Mouse (Mus musculus) forebrain, postnatal 0 days (tissue): ENCODE measurements at regions not wholly inside any gene's neighbourhood (a gene's known extent, or its start where the extent isn't known, plus 50 kb on each side); places are given as distances from the start of the nearest gene placed in this dataset.
"Not testable (repeated sequence)": the region's sequence is repeated elsewhere in the genome, so short reads cannot be mapped to it uniquely, and the experiment has no call there.

ENCODE experiments used
- ATAC-seq: fragments of 200-750 bp; cut with Nextera tagmentation; 2 replicates; pipeline ENCODE4 v1.8.0; 2017; ENCODE audit warnings: mild to moderate bottlenecking, moderate library complexity
- DNase-seq: peaks from one replicate; pipeline ENCODE4 v3.0.0-alpha.2; 2015
- H3K27ac ChIP-seq: fragments of 300-500 bp; sonication (generic); 2 replicates; pipeline ENCODE4 v1.5.1; 2014; ENCODE audit warnings: low read depth, mild to moderate bottlenecking, antibody characterized with exemption, low read length, moderate library complexity, mixed read lengths
- H3K27me3 ChIP-seq: fragments of 300-500 bp; sonication (generic); 2 replicates; pipeline ENCODE4 v1.6.1; 2014; ENCODE audit warnings: mild to moderate bottlenecking, low read length, mixed read lengths; ENCODE audit not compliant: insufficient read depth
- H3K36me3 ChIP-seq: fragments of 300-500 bp; sonication (generic); 2 replicates; pipeline ENCODE4 v1.6.1; 2014; ENCODE audit warnings: mild to moderate bottlenecking, moderate library complexity; ENCODE audit not compliant: insufficient read depth
- H3K4me1 ChIP-seq: fragments of 300-500 bp; sonication (generic); 2 replicates; pipeline ENCODE4 v1.6.1; 2014; ENCODE audit warnings: antibody characterized with exemption; ENCODE audit not compliant: insufficient read depth
- H3K4me2 ChIP-seq: fragments of 300-500 bp; sonication (generic); 2 replicates; pipeline ENCODE4 v1.6.1; 2014; ENCODE audit warnings: low read depth, mild to moderate bottlenecking, moderate library complexity
- H3K4me3 ChIP-seq: fragments of 300-500 bp; sonication (generic); 2 replicates; pipeline ENCODE4 v1.5.1; 2014; ENCODE audit warnings: low read depth, low read length, mixed read lengths
- H3K9ac ChIP-seq: fragments of 300-500 bp; sonication (generic); 2 replicates; pipeline ENCODE4 v1.6.1; 2014; ENCODE audit warnings: mild to moderate bottlenecking
- H3K9me3 ChIP-seq: fragments of 300-500 bp; sonication (generic); 2 replicates; pipeline ENCODE4 v1.6.1; 2016; ENCODE audit warnings: low read length
- CTCF ChIP-seq: sonication (generic); IDR thresholded peaks from 2 replicates; pipeline ENCODE4 v1.5.1; 2016; ENCODE audit warnings: antibody characterized with exemption, control low read depth, low read depth
- WGBS: fragments of 180-500 bp; shearing (Covaris S2); extraction: QIAGEN DNeasy Blood & Tissue Kit; methylation state at CpG from one replicate; pipeline ENCODE4 v1.1.7; 2014; 5-methylcytosine and 5-hydroxymethylcytosine counted together

GRCm38 (mm10) chr2:48332783-48333182 lies 481.1 kb upstream of the Acvr2a start:
- no peak for ATAC-seq
- Histone ChIP-seq H3K9me3 (no peaks in the 10 kb centered on the region), H3K27me3 (no peaks in the 10 kb centered on the region), H3K9ac (no peak overlapping the region), H3K27ac (no peak overlapping the region), H3K4me3 (no peak overlapping the region), H3K4me2 (no peak overlapping the region), H3K36me3 (no peaks in the 10 kb centered on the region), H3K4me1 (no peaks in the 10 kb centered on the region)
- no peak for DNase-seq
- 60% methylated on average over 10 of the region's 10 CpGs for WGBS
- TF ChIP-seq CTCF: no peak

DNA sequence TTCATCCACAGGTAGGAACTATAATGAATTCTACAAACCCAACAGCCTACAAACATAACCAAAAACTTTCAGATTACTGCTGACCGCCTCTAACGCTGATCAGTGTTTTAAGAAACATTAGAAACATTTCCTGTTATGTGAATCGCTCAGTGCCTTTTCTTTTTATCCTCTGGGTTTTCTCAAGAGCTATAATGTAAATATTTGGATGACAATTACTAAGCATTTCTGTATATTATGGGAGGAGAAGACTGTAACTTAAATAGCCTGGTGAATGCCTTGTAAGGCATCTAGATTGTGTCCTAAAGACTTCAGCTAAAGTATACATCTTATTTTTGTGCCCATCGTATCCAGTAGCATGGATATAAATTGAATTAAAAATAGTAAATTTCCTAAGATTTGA lies 465.9 kb upstream of the Acvr2a start:
- Histone ChIP-seq H3K9ac (no peak overlapping the region), H3K4me1 (no peaks in the 10 kb centered on the region), H3K4me2 (no peak overlapping the region), H3K36me3 (no peaks in the 10 kb centered on the region), H3K27ac (no peak overlapping the region), H3K9me3 (no peaks in the 10 kb centered on the region), H3K27me3 (no peaks in the 10 kb centered on the region), H3K4me3 (no peak overlapping the region)
- no peak for TF ChIP-seq CTCF
- DNase-seq (no peak), ATAC-seq (no peak)
- 93% methylated on average over 4 of the region's 4 CpGs for WGBS

GRCm38 (mm10) chr2:48349794-48350193 lies 464.1 kb upstream of the Acvr2a start:
- Histone ChIP-seq H3K36me3 (no peaks in the 10 kb centered on the region), H3K27me3 (no peaks in the 10 kb centered on the region), H3K27ac (no peak overlapping the region), H3K9ac (no peak overlapping the region), H3K4me3 (no peak overlapping the region), H3K9me3 (no peaks in the 10 kb centered on the region), H3K4me1 (no peaks in the 10 kb centered on the region), H3K4me2 (no peak overlapping the region)
- no peak for TF ChIP-seq CTCF
- ATAC-seq: no peak
- 91% methylated on average over 3 of the region's 3 CpGs for WGBS
- no peak for DNase-seq

DNA sequence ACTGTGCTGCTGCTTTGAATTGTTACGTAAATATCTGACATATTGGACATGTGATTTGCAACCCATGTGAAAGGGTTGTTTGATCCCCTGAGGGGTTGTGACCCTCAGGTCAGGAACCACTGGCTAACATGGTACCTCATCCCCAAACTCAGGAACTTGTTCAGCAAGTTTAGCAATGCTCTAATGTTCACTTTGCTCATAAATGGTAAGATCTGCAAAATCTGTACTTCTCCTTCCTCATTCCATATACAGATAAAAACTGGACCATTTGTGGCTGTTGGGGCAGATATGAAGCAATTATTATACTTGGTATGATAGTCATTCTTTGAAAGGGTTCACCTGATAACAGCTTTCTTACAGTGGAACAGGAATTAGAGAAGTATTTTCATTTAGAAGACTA lies 463.7 kb upstream of the Acvr2a start:
- no peak overlapping the region for H3K4me3 ChIP-seq
- DNase-seq: no peak
- no peaks in the 10 kb centered on the region for H3K36me3 ChIP-seq
- H3K9ac ChIP-seq: no peak overlapping the region
- no peaks in the 10 kb centered on the region for H3K9me3 ChIP-seq
- no peak for ATAC-seq
- H3K4me2 ChIP-seq: no peak overlapping the region
- H3K27ac ChIP-seq: no peak overlapping the region
- 95% methylated on average over 1 of the region's 1 CpGs for WGBS
- no peaks in the 10 kb centered on the region for H3K4me1 ChIP-seq
- no peak for TF ChIP-seq CTCF
- no peaks in the 10 kb centered on the region for H3K27me3 ChIP-seq

- not testable (repeated sequence) for DNase-seq, H3K36me3 ChIP-seq, H3K27ac ChIP-seq, H3K4me1 ChIP-seq, H3K4me3 ChIP-seq, H3K27me3 ChIP-seq, H3K9ac ChIP-seq, H3K9me3 ChIP-seq, H3K4me2 ChIP-seq, ATAC-seq
- 89% methylated on average over 4 of the region's 4 CpGs for WGBS
Observed at GRCm38 (mm10) chr2:48371572-48371971, 442.3 kb upstream of the Acvr2a start.

DNA sequence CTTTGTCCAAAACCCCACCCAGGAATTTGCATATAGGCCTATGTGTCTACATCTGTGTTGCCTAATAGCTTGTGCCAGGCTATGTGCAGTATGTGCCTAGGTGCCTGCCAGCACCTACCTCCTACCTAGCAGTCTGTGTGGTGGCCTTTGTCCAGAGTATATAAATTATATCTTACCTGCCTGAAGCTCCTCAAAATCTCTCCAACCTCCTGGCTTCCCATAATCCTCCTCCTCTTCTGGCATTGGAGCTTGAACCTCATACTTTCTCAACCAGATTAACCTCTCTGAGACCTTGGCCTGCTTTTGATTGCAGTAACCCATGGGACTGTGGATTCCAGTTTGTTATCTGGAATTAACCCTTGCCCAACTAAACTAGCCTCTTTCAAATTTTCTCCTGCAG lies 440.8 kb upstream of the Acvr2a start:
- DNase-seq (no peak), ATAC-seq (no peak)
- H3K4me2 ChIP-seq: no peak overlapping the region
- no peak for TF ChIP-seq CTCF
- H3K36me3 ChIP-seq: no peaks in the 10 kb centered on the region
- no peak overlapping the region for H3K4me3 ChIP-seq
- H3K27me3 ChIP-seq: no peaks in the 10 kb centered on the region
- no peaks in the 10 kb centered on the region for H3K9me3 ChIP-seq
- no peak overlapping the region for H3K9ac ChIP-seq
- no peaks in the 10 kb centered on the region for H3K4me1 ChIP-seq
- H3K27ac ChIP-seq: no peak overlapping the region

GRCm38 (mm10) chr2:48374302-48374701 lies 439.6 kb upstream of the Acvr2a start:
- Histone ChIP-seq H3K9me3 (no peaks in the 10 kb centered on the region), H3K4me1 (no peaks in the 10 kb centered on the region), H3K9ac (no peak overlapping the region), H3K4me3 (no peak overlapping the region), H3K27ac (no peak overlapping the region), H3K27me3 (no peaks in the 10 kb centered on the region), H3K4me2 (no peak overlapping the region), H3K36me3 (no peaks in the 10 kb centered on the region)
- WGBS: 83% methylated on average over 4 of the region's 4 CpGs
- no peak for TF ChIP-seq CTCF
- DNase-seq: no peak
- no peak for ATAC-seq

- Histone ChIP-seq H3K4me2 (no peak overlapping the region), H3K36me3 (no peaks in the 10 kb centered on the region), H3K9me3 (no peaks in the 10 kb centered on the region), H3K27ac (no peak overlapping the region), H3K4me1 (no peaks in the 10 kb centered on the region), H3K4me3 (no peak overlapping the region), H3K27me3 (no peaks in the 10 kb centered on the region), H3K9ac (no peak overlapping the region)
- 77% methylated on average over 1 of the region's 1 CpGs for WGBS
- no peak for TF ChIP-seq CTCF
- ATAC-seq (no peak), DNase-seq (no peak)
Observed at GRCm38 (mm10) chr2:48378160-48378559, 435.7 kb upstream of the Acvr2a start.
